In the genomic region with DNA sequence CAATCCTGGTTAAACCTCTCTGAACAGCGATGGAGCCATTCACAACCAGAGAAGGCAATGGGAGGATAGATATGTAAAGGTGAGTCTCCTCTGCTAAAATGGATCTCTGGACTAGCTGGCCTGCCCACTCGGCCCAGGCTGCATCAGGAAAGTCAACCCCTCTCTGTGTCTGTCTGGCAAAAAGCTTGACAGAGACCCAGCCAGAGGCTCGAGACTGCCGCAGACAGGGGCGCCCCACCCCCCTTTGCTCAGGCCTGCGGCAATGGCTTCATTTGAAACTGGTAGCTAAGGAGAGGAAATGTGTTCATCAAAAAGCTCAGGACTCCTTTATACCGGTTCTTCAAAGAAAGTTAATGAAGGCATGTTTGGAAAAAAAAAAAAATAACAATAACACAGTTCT, we compare ENCODE assay signal across 18 mouse cellular contexts.
DNase-seq lines count a peak whose midpoint lies in the region; ATAC-seq and TF ChIP-seq lines count a peak whose summit lies in the region.
"Had no signal": no experiment of that assay in that cellular context is flagged by ENCODE, and none has a peak within 500 bp of the region (broad histone marks: within the 10 kb centered on the region; RNA-seq: fewer than 3 reads in every experiment).

No protein-coding gene starts in this region.

- H3K4me1 ChIP-seq in midbrain, embryonic 11.5 days (ENCODE audit: control insufficient read depth, insufficient read depth, low read length): peaks cover 5% of the 10 kb centered on the region; the same call in 1 of the 2 replicates
- 0 out of 2 replicates have a peak, but pooled peaks cover 4% of the 10 kb centered on the region for H3K4me1 ChIP-seq in midbrain, postnatal 0 days (ENCODE audit: insufficient read depth, low read length)
- H3K4me1 ChIP-seq in embryonic facial prominence, embryonic 10.5 days: peaks cover 24% of the 10 kb centered on the region
- H3K4me1 ChIP-seq in limb, embryonic 12.5 days (replicated peaks): peaks cover 8% of the 10 kb centered on the region; the same call in 1 of the 2 replicates
- H3K4me1 ChIP-seq: megakaryocyte, embryonic 14.5 days had no signal

- peak; percentile 33; the same call in 1 of the 2 replicates for ATAC-seq in midbrain, embryonic 11.5 days (ENCODE audit: low FRiP score)
- ATAC-seq in midbrain, postnatal 0 days (ENCODE audit: low FRiP score): no peak
- no peak for ATAC-seq in limb, embryonic 12.5 days (ENCODE audit: insufficient number of reproducible peaks, insufficient read depth, low FRiP score, low TSS enrichment, low read depth)
- ATAC-seq in granulocyte monocyte progenitor cell, adult 5-6 weeks (replicated peaks; ENCODE audit: poor library complexity, severe bottlenecking): no peak
- ATAC-seq: lung, postnatal 0 days had no signal

- TF ChIP-seq CTCF in midbrain, postnatal 0 days (IDR thresholded peaks at IDR 0.05): no peak

- no peaks in the 10 kb centered on the region for H3K36me3 ChIP-seq in midbrain, embryonic 11.5 days (ENCODE audit: control insufficient read depth, insufficient read depth, low read length)
- no peaks in the 10 kb centered on the region for H3K36me3 ChIP-seq in midbrain, postnatal 0 days (ENCODE audit: insufficient read depth, low read length)
- peaks cover 8% of the 10 kb centered on the region for H3K36me3 ChIP-seq in embryonic facial prominence, embryonic 10.5 days (replicated peaks)
- peaks cover 4% of the 10 kb centered on the region; the same call in 1 of the 2 replicates for H3K36me3 ChIP-seq in limb, embryonic 12.5 days
- H3K36me3 ChIP-seq: heart, embryonic 12.5 days; neural tube, embryonic 13.5 days had no signal

- no peaks in the 10 kb centered on the region for H3K9me3 ChIP-seq in midbrain, embryonic 11.5 days (ENCODE audit: control insufficient read depth, low read length)
- no peaks in the 10 kb centered on the region for H3K9me3 ChIP-seq in midbrain, postnatal 0 days (ENCODE audit: low read length)
- H3K9me3 ChIP-seq in embryonic facial prominence, embryonic 10.5 days: peaks cover 3% of the 10 kb centered on the region; the same call in 1 of the 2 replicates
- no peaks in the 10 kb centered on the region for H3K9me3 ChIP-seq in limb, embryonic 12.5 days

- H3K27ac ChIP-seq in midbrain, embryonic 11.5 days (ENCODE audit: low read depth, low read length): no peak overlapping the region
- H3K27ac ChIP-seq in midbrain, postnatal 0 days (ENCODE audit: low read depth, low read length): no peak overlapping the region
- no peak overlapping the region; the same call in 1 of the 2 replicates for H3K27ac ChIP-seq in embryonic facial prominence, embryonic 10.5 days (replicated peaks)
- no peak overlapping the region for H3K27ac ChIP-seq in limb, embryonic 12.5 days
- H3K27ac ChIP-seq: liver, embryonic 14.5 days; neural tube, embryonic 13.5 days had no signal

- H3K27me3 ChIP-seq in midbrain, embryonic 11.5 days (ENCODE audit: control insufficient read depth, insufficient read depth, low read length): no peaks in the 10 kb centered on the region
- H3K27me3 ChIP-seq in midbrain, postnatal 0 days (ENCODE audit: insufficient read depth, low read length): no peaks in the 10 kb centered on the region
- no peaks in the 10 kb centered on the region for H3K27me3 ChIP-seq in embryonic facial prominence, embryonic 10.5 days (replicated peaks; ENCODE audit: low read depth, poor library complexity, severe bottlenecking)
- no peaks in the 10 kb centered on the region for H3K27me3 ChIP-seq in limb, embryonic 12.5 days
- H3K27me3 ChIP-seq: heart, embryonic 12.5 days; megakaryocyte, embryonic 14.5 days; neural tube, embryonic 13.5 days had no signal

- H3K4me3 ChIP-seq in midbrain, embryonic 11.5 days (ENCODE audit: low read depth, low read length): no peak overlapping the region
- H3K4me3 ChIP-seq in midbrain, postnatal 0 days (ENCODE audit: low read depth, low read length): no peak overlapping the region
- H3K4me3 ChIP-seq in embryonic facial prominence, embryonic 10.5 days: 0 out of 2 replicates have a peak overlapping the region, but pooled peaks have one; percentile 16
- H3K4me3 ChIP-seq in limb, embryonic 12.5 days (replicated peaks): no peak overlapping the region
- H3K4me3 ChIP-seq: erythroblast, embryonic 14.5 days; heart, embryonic 12.5 days; megakaryocyte, embryonic 14.5 days; neural tube, embryonic 13.5 days had no signal

- H3K4me2 ChIP-seq in midbrain, embryonic 11.5 days: no peak overlapping the region
- H3K4me2 ChIP-seq in midbrain, postnatal 0 days (ENCODE audit: low read depth, low read length, poor library complexity, severe bottlenecking): no peak overlapping the region
- no peak overlapping the region for H3K4me2 ChIP-seq in limb, embryonic 12.5 days
- H3K4me2 ChIP-seq: heart, embryonic 12.5 days; neural tube, embryonic 13.5 days had no signal

- H3K9ac ChIP-seq in midbrain, embryonic 11.5 days (ENCODE audit: low read length): no peak overlapping the region
- no peak overlapping the region for H3K9ac ChIP-seq in midbrain, postnatal 0 days (replicated peaks; ENCODE audit: low read length, poor library complexity, severe bottlenecking)
- H3K9ac ChIP-seq in limb, embryonic 12.5 days (replicated peaks): 0 out of 2 replicates have a peak overlapping the region, but pooled peaks have one; percentile 8
- H3K9ac ChIP-seq: heart, embryonic 12.5 days; liver, embryonic 14.5 days; neural tube, embryonic 13.5 days had no signal

- 16% methylated on average over 7 of the region's 7 CpGs for WGBS in midbrain, embryonic 11.5 days
- WGBS in midbrain, postnatal 0 days: 13% methylated on average over 7 of the region's 7 CpGs
- WGBS in embryonic facial prominence, embryonic 10.5 days: 11% methylated on average over 7 of the region's 7 CpGs
- 11% methylated on average over 7 of the region's 7 CpGs for WGBS in limb, embryonic 12.5 days

- DNase-seq in midbrain, embryonic 11.5 days (ENCODE audit: low spot score, missing footprints): peak; percentile 85
- no peak for DNase-seq in midbrain, postnatal 0 days (ENCODE audit: low spot score)
- DNase-seq in embryonic facial prominence, embryonic 10.5 days (ENCODE audit: low spot score): peak; percentile 63
- DNase-seq in testis, postnatal 10 days (ENCODE audit: low spot score): no peak
- no peak for DNase-seq in urinary bladder, postnatal 36 days (ENCODE audit: low spot score in 2 of 2)
- DNase-seq: adrenal gland, postnatal 10 days; cerebellum, adult 8-10 months; heart, postnatal 36 days; kidney, adult 11 months; kidney, postnatal 14 days had no signal

Comparison
In these comparisons a context has a peak if more than half of its experiments do, and no peak if none do; other contexts are left out.
1. DNase-seq: peak in midbrain, embryonic 11.5 days (single experiment) and embryonic facial prominence, embryonic 10.5 days (single experiment); none in midbrain, postnatal 0 days (single experiment), testis, postnatal 10 days (single experiment) and urinary bladder, postnatal 36 days (0 of 2).